Mouse (Mus musculus) neural tube, embryonic 15.5 days (tissue): ENCODE measurements around the gene Gm49673. TPM values are rescaled to one million over a fixed set of nuclear protein-coding genes. Genes with fewer than 3 reads are reported as not detected.

ENCODE experiments used
- polyA plus RNA-seq: library from polyadenylated mRNA; unstranded; fragments of >200 nt; fragmentation: Nextera tagmentation; extraction: Ambion mirVana; gene quantifications from 2 replicates; pipeline ENCODE4 v1.2.1, GENCODE M21; 2015

Gene Gm49673
- polyA plus RNA-seq, 1 experiment from 2014 or later: 0.27 TPM

Other genes with a start within 250 kb of the Gm49673 start
- 0.45 and 1.1 TPM in 2 replicates for gene Tagap, start 221.8 kb downstream of the Gm49673 start, polyA plus RNA-seq
- 65.1 and 69.8 TPM in 2 replicates for gene Rsph3a, start 202.2 kb downstream of the Gm49673 start, polyA plus RNA-seq
- gene Rnaset2a, start 309 bp upstream of the Gm49673 start, polyA plus RNA-seq: 12.6 and 17.6 TPM in 2 replicates
- 29.3 and 31.3 TPM in 2 replicates for gene Fgfr1op, start 17.7 kb upstream of the Gm49673 start, polyA plus RNA-seq
- gene Ccr6, start 88.3 kb upstream of the Gm49673 start, polyA plus RNA-seq: 0.37 TPM in 1 of 2 replicates, not detected in the other
- gene Mpc1, start 135.1 kb upstream of the Gm49673 start, polyA plus RNA-seq: 382 and 460 TPM in 2 replicates
- 161 and 176 TPM in 2 replicates for gene Sft2d1, start 163.3 kb upstream of the Gm49673 start, polyA plus RNA-seq
- 13.8 and 18.4 TPM in 2 replicates for gene Prr18, start 189.7 kb upstream of the Gm49673 start, polyA plus RNA-seq
- 0.65 and 0.79 TPM in 2 replicates for gene T2, start 208.2 kb upstream of the Gm49673 start, polyA plus RNA-seq